Mouse (Mus musculus) megakaryocyte, embryonic 14.5 days (primary cell): ENCODE results near the gene Pygm.

Experiments
- FLI1 ChIP-seq: IDR thresholded peaks from 2 replicates; pipeline ENCODE4 v1.6.1; 2012; ENCODE audit warnings: low read length, inconsistent platforms, mixed read lengths
- GATA1 ChIP-seq: IDR thresholded peaks from 3 replicates; pipeline ENCODE4 v1.6.1; 2012; ENCODE audit warnings: mixed read lengths, low read length, inconsistent platforms, borderline replicate concordance

DNA sequence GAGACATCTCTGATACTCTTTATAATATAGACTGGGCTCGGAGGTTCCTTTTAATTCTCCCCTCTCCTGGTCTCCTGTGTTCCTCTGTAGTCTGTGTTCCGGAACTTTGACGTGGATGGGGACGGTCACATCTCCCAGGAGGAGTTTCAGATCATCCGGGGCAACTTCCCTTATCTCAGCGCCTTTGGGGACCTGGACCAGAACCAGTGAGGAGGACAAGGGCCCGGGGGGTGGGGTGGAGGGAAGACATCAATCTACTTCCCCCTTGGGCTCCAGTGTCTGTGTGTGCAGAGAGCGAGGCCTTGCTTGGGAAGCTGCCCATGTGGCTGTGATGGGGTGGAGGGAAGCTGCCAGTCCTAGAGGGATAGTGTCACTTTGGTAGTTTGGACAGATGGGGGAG, 24.6 kb downstream of the Pygm start:
- no peak for TF ChIP-seq GATA1
- TF ChIP-seq FLI1 = no peak
